Mouse (Mus musculus): ENCODE results near the gene Ngfr. TPM values are rescaled to one million over a fixed set of nuclear protein-coding genes. Genes with fewer than 3 reads are reported as not detected.

The Ngfr gene
- polyA plus RNA-seq, 1 experiment from 2014 or later, result 10.9 TPM

DNA sequence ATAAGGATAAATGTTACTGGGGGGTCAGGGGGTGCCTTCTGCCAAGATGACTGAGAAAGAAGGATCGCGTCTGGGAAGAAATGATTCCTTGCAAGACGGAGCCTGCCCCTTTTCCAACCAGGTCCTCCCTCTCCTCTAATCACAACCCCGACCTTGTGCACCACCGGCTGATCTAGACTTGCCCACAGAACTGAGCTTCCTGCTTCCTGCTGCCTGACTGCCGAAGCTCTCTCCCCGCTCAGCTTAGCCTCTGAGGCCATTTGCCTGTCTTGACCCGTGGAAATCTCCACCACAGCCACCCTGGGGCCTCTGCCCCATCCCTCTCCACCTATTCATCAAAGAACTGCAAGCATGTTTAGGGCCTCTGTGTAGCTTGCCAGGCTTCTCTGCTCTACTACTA lies 11.2 kb downstream of the Ngfr start:
- Histone ChIP-seq H3K27ac (no peak overlapping the region), H3K4me2 (no peak overlapping the region), H3K9me3 (no peaks in the 10 kb centered on the region), H3K36me3 (no peaks in the 10 kb centered on the region), H3K4me1 (peaks cover 24% of the 10 kb centered on the region), H3K27me3 (replicated peaks) (peaks cover 32% of the 10 kb centered on the region), H3K9ac (no peak overlapping the region), H3K4me3 (replicated peaks) (no peak overlapping the region)
- no peak for ATAC-seq (ENCODE audit: insufficient read depth, low FRiP score, low read depth)
- 59% methylated on average over 8 of the region's 8 CpGs for WGBS

- ATAC-seq (ENCODE audit: insufficient read depth, low FRiP score, low read depth), result no peak
- no peak overlapping the region for H3K27ac ChIP-seq
- H3K9ac ChIP-seq, result no peak overlapping the region
- H3K4me1 ChIP-seq, result peaks cover 29% of the 10 kb centered on the region
- H3K27me3 ChIP-seq (replicated peaks), result peaks cover 29% of the 10 kb centered on the region
- H3K4me2 ChIP-seq, result no peak overlapping the region
- no peaks in the 10 kb centered on the region for H3K36me3 ChIP-seq
- no peak overlapping the region for H3K4me3 ChIP-seq (replicated peaks)
- H3K9me3 ChIP-seq, result no peaks in the 10 kb centered on the region
- 23% methylated on average over 13 of the region's 13 CpGs for WGBS
Observed at GRCm38 (mm10) chr11:95575791-95576190, 11.7 kb downstream of the Ngfr start.

- no peaks in the 10 kb centered on the region for H3K36me3 ChIP-seq
- no peak overlapping the region for H3K9ac ChIP-seq
- no peaks in the 10 kb centered on the region for H3K9me3 ChIP-seq
- H3K4me2 ChIP-seq, result no peak overlapping the region
- 88% methylated on average over 6 of the region's 6 CpGs for WGBS
- H3K4me1 ChIP-seq, result peaks cover 31% of the 10 kb centered on the region
- H3K4me3 ChIP-seq (replicated peaks), result no peak overlapping the region
- no peak for ATAC-seq (ENCODE audit: insufficient read depth, low FRiP score, low read depth)
- H3K27ac ChIP-seq, result no peak overlapping the region
- H3K27me3 ChIP-seq (replicated peaks), result peaks cover 27% of the 10 kb centered on the region
Observed at GRCm38 (mm10) chr11:95574786-95575334, 12.7 kb downstream of the Ngfr start.

GRCm38 (mm10) chr11:95572227-95572626 lies 15.3 kb downstream of the Ngfr start:
- Histone ChIP-seq H3K27ac (peak overlapping the region; percentile 44; the same call in 1 of the 2 replicates), H3K4me2 (no peak overlapping the region), H3K27me3 (replicated peaks) (0 out of 2 replicates have a peak, but pooled peaks cover 3% of the 10 kb centered on the region), H3K9me3 (no peaks in the 10 kb centered on the region), H3K4me1 (peaks cover 44% of the 10 kb centered on the region), H3K9ac (no peak overlapping the region), H3K4me3 (replicated peaks) (no peak overlapping the region), H3K36me3 (no peaks in the 10 kb centered on the region)
- no peak for ATAC-seq (ENCODE audit: insufficient read depth, low FRiP score, low read depth)
- WGBS, result 28% methylated on average over 3 of the region's 3 CpGs

- WGBS, result 16% methylated on average over 9 of the region's 9 CpGs
- Histone ChIP-seq H3K4me1 (peaks cover 48% of the 10 kb centered on the region), H3K27ac (peak overlapping the region; percentile 44; the same call in 1 of the 2 replicates), H3K9me3 (no peaks in the 10 kb centered on the region), H3K4me3 (replicated peaks) (no peak overlapping the region), H3K36me3 (no peaks in the 10 kb centered on the region), H3K4me2 (0 out of 2 replicates have a peak overlapping the region, but pooled peaks have one; percentile 29), H3K9ac (no peak overlapping the region), H3K27me3 (replicated peaks) (0 out of 2 replicates have a peak, but pooled peaks cover 3% of the 10 kb centered on the region)
- no peak for ATAC-seq (ENCODE audit: insufficient read depth, low FRiP score, low read depth)
Observed at GRCm38 (mm10) chr11:95571755-95572154, 15.8 kb downstream of the Ngfr start.

DNA sequence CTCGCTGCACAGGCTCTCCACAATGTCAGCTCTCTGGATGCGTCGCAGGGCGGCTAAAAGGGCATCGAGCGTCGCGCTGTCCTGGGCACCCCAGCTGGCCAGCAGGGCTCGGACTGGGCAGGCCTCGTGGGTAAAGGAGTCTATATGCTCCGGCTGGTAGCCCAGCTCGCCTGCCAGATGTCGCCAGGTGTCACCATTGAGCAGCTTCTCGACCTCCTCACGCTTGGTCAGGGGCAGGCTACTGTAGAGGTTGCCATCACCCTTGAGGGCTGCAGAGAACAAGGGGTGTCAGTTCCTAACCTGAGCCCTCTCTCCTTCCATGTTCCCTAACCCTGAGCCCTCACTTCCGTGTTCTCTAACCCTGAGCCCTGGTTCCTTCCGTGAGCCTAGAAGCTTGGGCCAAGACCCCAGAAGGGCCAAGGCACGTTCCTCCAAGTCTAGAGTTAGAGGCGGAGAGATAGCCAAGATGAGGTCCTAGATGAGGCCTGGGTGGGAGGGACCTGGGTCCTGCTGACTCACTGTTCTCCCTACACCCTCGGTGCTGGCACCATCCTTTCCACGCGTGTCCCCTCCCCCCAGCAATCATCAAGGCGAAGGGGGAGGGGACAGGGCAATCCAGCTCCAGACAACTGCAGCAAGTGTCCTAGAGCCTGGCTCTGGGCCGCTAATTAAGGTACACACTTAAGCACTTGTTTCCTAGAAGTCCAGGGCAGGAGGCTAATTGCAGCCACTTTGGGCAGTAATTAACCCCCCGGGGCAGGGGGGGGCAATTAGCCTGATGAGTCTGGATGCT lies 16.5 kb downstream of the Ngfr start:
- 61% methylated on average over 25 of the region's 25 CpGs for WGBS
- Histone ChIP-seq H3K4me1 (peaks cover 48% of the 10 kb centered on the region), H3K27me3 (replicated peaks) (0 out of 2 replicates have a peak, but pooled peaks cover 3% of the 10 kb centered on the region), H3K36me3 (no peaks in the 10 kb centered on the region), H3K9ac (no peak overlapping the region), H3K9me3 (no peaks in the 10 kb centered on the region), H3K4me2 (no peak overlapping the region), H3K27ac (no peak overlapping the region), H3K4me3 (replicated peaks) (no peak overlapping the region)
- ATAC-seq (ENCODE audit: insufficient read depth, low FRiP score, low read depth), result no peak; the same call in 1 of the 2 replicates

GRCm38 (mm10) chr11:95569908-95570307 lies 17.6 kb downstream of the Ngfr start:
- 63% methylated on average over 6 of the region's 6 CpGs for WGBS

DNA sequence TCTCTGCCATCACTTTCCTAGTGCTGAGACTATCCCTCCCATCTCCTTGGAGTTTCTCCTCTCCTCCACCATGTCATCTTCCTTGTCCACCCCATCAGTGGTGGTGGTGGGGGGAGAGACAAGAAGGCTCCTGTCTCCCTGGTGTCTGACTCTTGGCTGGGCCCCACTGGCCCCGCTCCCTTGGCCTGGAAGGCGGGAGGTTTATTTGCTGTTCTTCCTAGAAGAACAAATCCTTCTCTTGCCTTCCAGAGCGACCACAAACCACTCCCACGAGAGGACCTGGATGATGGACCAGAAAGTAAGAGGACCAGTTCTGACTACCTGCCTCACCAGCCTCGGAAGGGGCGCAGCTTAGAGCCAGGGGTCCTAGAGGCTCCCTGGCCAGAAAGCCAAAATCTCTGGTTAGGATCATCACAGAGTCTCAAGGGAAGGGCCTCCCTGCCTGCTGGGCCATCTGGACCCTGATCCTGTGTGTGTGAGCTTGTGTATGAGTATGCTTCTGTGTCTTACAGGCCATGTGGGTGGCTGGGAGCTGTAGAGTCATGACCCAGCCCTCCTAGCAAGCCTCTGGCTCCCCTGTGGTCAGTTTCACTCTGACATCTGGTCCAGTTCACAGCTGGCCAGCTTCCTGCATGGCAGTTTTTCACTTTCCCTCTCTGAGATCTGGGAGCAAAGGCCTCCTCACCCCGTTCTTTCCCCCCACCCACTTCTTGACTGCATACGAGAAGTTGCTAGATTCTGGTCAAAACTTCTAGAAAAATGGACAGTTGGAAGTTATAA lies 19.4 kb downstream of the Ngfr start:
- Histone ChIP-seq H3K4me1 (peaks cover 47% of the 10 kb centered on the region), H3K36me3 (no peaks in the 10 kb centered on the region), H3K9me3 (no peaks in the 10 kb centered on the region), H3K27ac (peak overlapping the region; percentile 57; the same call in 1 of the 2 replicates), H3K4me2 (no peak overlapping the region), H3K9ac (no peak overlapping the region), H3K4me3 (replicated peaks) (no peak overlapping the region), H3K27me3 (replicated peaks) (no peaks in the 10 kb centered on the region)
- ATAC-seq (ENCODE audit: insufficient read depth, low FRiP score, low read depth), result no peak
- 50% methylated on average over 8 of the region's 8 CpGs for WGBS

More at GRCm38 (mm10) chr11:95569908-95570307, 17.6 kb downstream of the Ngfr start:
- no peak for ATAC-seq (ENCODE audit: insufficient read depth, low FRiP score, low read depth)
- H3K9me3 ChIP-seq, result no peaks in the 10 kb centered on the region
- no peak overlapping the region for H3K4me3 ChIP-seq (replicated peaks)
- H3K4me1 ChIP-seq, result peaks cover 47% of the 10 kb centered on the region
- no peaks in the 10 kb centered on the region for H3K36me3 ChIP-seq
- no peak overlapping the region for H3K27ac ChIP-seq
- no peak overlapping the region for H3K9ac ChIP-seq
- H3K4me2 ChIP-seq, result no peak overlapping the region
- H3K27me3 ChIP-seq (replicated peaks), result no peaks in the 10 kb centered on the region

- Histone ChIP-seq H3K4me2 (no peak overlapping the region), H3K9ac (no peak overlapping the region), H3K36me3 (no peaks in the 10 kb centered on the region), H3K27me3 (replicated peaks) (no peaks in the 10 kb centered on the region), H3K4me1 (peaks cover 47% of the 10 kb centered on the region), H3K4me3 (replicated peaks) (no peak overlapping the region), H3K27ac (peak overlapping the region; percentile 57; the same call in 1 of the 2 replicates), H3K9me3 (no peaks in the 10 kb centered on the region)
- ATAC-seq (ENCODE audit: insufficient read depth, low FRiP score, low read depth), result no peak
- WGBS, result 53% methylated on average over 6 of the region's 6 CpGs
Observed at GRCm38 (mm10) chr11:95567366-95567765, 20.2 kb downstream of the Ngfr start.

DNA sequence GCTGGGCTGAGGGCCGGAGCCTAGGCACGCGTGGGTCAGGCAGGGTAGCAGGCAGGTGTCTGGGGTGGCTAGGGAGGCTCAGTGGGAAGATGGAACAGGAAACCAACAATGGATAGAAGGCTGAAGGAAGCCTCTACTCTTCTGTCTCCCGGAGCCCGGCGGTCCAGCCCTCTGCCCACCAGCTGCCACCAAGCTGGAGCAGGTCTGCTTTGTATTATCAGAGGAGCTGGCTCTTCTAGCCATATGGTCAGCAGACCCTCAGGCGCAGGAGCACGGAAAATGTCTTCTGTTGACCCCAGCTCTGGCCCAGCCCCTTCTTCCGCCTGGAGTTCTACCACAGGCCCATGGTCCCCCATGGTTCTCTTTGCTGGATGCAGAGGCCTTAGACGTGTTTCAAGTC lies 22.2 kb downstream of the Ngfr start:
- 80% methylated on average over 10 of the region's 10 CpGs for WGBS
- no peak overlapping the region for H3K27ac ChIP-seq
- peaks cover 35% of the 10 kb centered on the region for H3K4me1 ChIP-seq
- H3K27me3 ChIP-seq (replicated peaks), result no peaks in the 10 kb centered on the region
- H3K9ac ChIP-seq, result no peak overlapping the region
- no peak overlapping the region for H3K4me2 ChIP-seq
- no peaks in the 10 kb centered on the region for H3K36me3 ChIP-seq
- ATAC-seq (ENCODE audit: insufficient read depth, low FRiP score, low read depth), result no peak
- H3K9me3 ChIP-seq, result no peaks in the 10 kb centered on the region
- no peak overlapping the region for H3K4me3 ChIP-seq (replicated peaks)

DNA sequence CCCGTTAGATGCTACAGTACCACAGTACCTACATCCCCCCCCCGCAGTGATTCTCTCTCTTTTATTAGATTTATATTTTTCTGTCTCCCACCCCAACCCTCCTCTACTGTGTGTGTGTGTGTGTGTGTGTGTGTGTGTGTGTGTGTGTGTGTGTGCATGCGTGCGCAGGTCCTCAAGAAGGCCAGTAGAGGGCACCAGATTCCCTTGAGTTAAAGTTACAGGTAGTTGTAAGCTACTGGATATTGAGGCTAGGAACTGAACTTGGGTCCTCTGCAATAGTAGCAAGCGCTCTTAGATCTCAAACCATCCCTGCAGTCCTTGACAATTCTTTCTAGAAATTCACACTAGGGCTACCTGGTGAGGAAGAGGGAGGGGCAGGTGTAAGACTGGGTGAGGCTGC lies 23.7 kb downstream of the Ngfr start:
- peaks cover 35% of the 10 kb centered on the region for H3K4me1 ChIP-seq
- no peaks in the 10 kb centered on the region for H3K36me3 ChIP-seq
- no peak overlapping the region for H3K4me2 ChIP-seq
- H3K27me3 ChIP-seq (replicated peaks), result no peaks in the 10 kb centered on the region
- no peaks in the 10 kb centered on the region for H3K9me3 ChIP-seq
- ATAC-seq (ENCODE audit: insufficient read depth, low FRiP score, low read depth), result no peak
- 95% methylated on average over 5 of the region's 5 CpGs for WGBS
- H3K9ac ChIP-seq, result no peak overlapping the region
- H3K4me3 ChIP-seq (replicated peaks), result no peak overlapping the region
- H3K27ac ChIP-seq, result no peak overlapping the region

DNA sequence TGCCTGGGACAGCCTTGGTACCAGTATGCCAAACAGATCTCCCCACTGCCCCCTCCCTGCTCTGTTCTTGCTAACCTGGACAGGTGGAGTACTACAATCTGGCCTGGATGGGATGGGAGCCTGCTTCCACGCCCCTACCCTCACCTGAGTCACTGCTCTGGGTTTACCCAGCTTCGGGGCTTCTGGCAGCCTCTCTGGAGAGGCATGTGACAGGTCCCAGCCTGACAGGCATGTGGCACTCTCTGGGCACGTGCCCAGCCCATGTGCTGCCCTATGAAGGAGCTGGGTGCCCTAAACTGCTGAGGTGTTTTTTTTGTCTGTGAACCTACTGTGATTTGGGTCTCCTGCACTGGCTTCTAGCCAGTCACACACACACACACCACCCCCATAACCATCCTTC lies 26.8 kb downstream of the Ngfr start:
- Histone ChIP-seq H3K9ac (no peak overlapping the region), H3K27me3 (replicated peaks) (no peaks in the 10 kb centered on the region), H3K4me1 (peaks cover 14% of the 10 kb centered on the region), H3K27ac (no peak overlapping the region), H3K9me3 (no peaks in the 10 kb centered on the region), H3K4me3 (replicated peaks) (no peak overlapping the region), H3K36me3 (no peaks in the 10 kb centered on the region), H3K4me2 (no peak overlapping the region)
- 54% methylated on average over 3 of the region's 3 CpGs for WGBS
- no peak for ATAC-seq (ENCODE audit: insufficient read depth, low FRiP score, low read depth)

All from stomach, embryonic 15.5 days (tissue).